Mouse (Mus musculus) gastrocnemius, adult 2 months (tissue): ENCODE results near the gene Slfn3. TPM values are rescaled to one million over a fixed set of nuclear protein-coding genes. Genes with fewer than 3 reads are reported as not detected.
"Not testable (repeated sequence)": the region's sequence is repeated elsewhere in the genome, so short reads cannot be mapped to it uniquely, and the experiment has no call there.

ENCODE experiments used
- DNase-seq: peaks from one replicate; pipeline ENCODE4 v3.0.0; 2022
- H3K27ac ChIP-seq: fragments of 200-600 bp; 2 replicates; pipeline ENCODE4 v1.8.1; 2022; ENCODE audit warnings: mild to moderate bottlenecking
- H3K4me3 ChIP-seq: fragments of 200-600 bp; 2 replicates; pipeline ENCODE4 v1.8.1; 2022; ENCODE audit warnings: mild to moderate bottlenecking, moderate library complexity
- CTCF ChIP-seq: fragments of 200-600 bp; IDR thresholded peaks from 2 replicates; pipeline ENCODE4 v1.8.1; 2022; ENCODE audit warnings: antibody characterized with exemption, mild to moderate bottlenecking, moderate library complexity
- intact Hi-C: fragments of 180-260 bp; cut with DNase I; formaldehyde crosslinking; loops from one replicate; pipeline ENCODE4 v1.15.1; 2025
- total RNA-seq, 2 experiments: library from RNA; stranded (reverse); gene quantifications; 2 replicates each; pipeline ENCODE4 v1.2.3; 2021

The Slfn3 gene
- total RNA-seq, 2 experiments from 2014 or later: 0.99 to 1.1 TPM

GRCm38 (mm10) chr11:83227926-83228723 is 37.0 kb downstream of the Slfn3 start:
- Histone ChIP-seq H3K4me3 (no peak overlapping the region), H3K27ac (no peak overlapping the region)
- TF ChIP-seq CTCF: no peak
- DNase-seq: no peak
- intact Hi-C loops: no loop called here

- DNase-seq: no peak
- Histone ChIP-seq H3K4me3 (no peak overlapping the region), H3K27ac (no peak overlapping the region)
- TF ChIP-seq CTCF: peak; percentile 49
- intact Hi-C loops: no loop called here
Observed at GRCm38 (mm10) chr11:83230966-83231365, 39.8 kb downstream of the Slfn3 start.

- H3K4me3 ChIP-seq, DNase-seq, H3K27ac ChIP-seq, intact Hi-C loops: not testable (repeated sequence)
Observed at GRCm38 (mm10) chr11:83233621-83234020, 42.5 kb downstream of the Slfn3 start.

- H3K27ac ChIP-seq, DNase-seq, H3K4me3 ChIP-seq, intact Hi-C loops: not testable (repeated sequence)
Observed at GRCm38 (mm10) chr11:83237390-83237789, 46.3 kb downstream of the Slfn3 start.

- Histone ChIP-seq H3K4me3 (no peak overlapping the region), H3K27ac (no peak overlapping the region)
- no peak for DNase-seq
- intact Hi-C loops: no loop called here
- TF ChIP-seq CTCF: no peak
Observed at GRCm38 (mm10) chr11:83238389-83238788, 47.3 kb downstream of the Slfn3 start.

- intact Hi-C loops: no loop called here
- Histone ChIP-seq H3K4me3 (no peak overlapping the region), H3K27ac (no peak overlapping the region)
- TF ChIP-seq CTCF: no peak
- no peak for DNase-seq
Observed at GRCm38 (mm10) chr11:83239811-83240210, 48.7 kb downstream of the Slfn3 start.

- DNase-seq, intact Hi-C loops, H3K27ac ChIP-seq, H3K4me3 ChIP-seq: not testable (repeated sequence)
Observed at GRCm38 (mm10) chr11:83257211-83257610, 66.1 kb downstream of the Slfn3 start.

GRCm38 (mm10) chr11:83262673-83263072 is 71.5 kb downstream of the Slfn3 start:
- no peak overlapping the region for H3K4me3 ChIP-seq
- DNase-seq: no peak
- H3K27ac ChIP-seq: no peak overlapping the region
- no peak for TF ChIP-seq CTCF
- intact Hi-C loops: no loop called here

GRCm38 (mm10) chr11:83263146-83263545 is 72.0 kb downstream of the Slfn3 start:
- H3K4me3 ChIP-seq: no peak overlapping the region
- intact Hi-C loops: no loop called here
- TF ChIP-seq CTCF: peak; percentile 49
- no peak overlapping the region for H3K27ac ChIP-seq
- no peak for DNase-seq

Other genes with a start within 250 kb of the Slfn3 start
- 10 to 100 TPM; 12.2 to 24.1 TPM for gene Slfn5, start 240.0 kb upstream of the Slfn3 start, total RNA-seq
- gene Slfn9, start 199.5 kb upstream of the Slfn3 start, total RNA-seq: under 1 TPM; 0.13 to 0.28 TPM
- under 1 TPM; 0.08 to 0.13 TPM for gene Slfn8, start 170.5 kb upstream of the Slfn3 start, total RNA-seq
- 1 to 10 TPM in 1 of 2 experiments, under 1 TPM in 1; 0.48 to 1.1 TPM for gene Slfn2, start 126.2 kb upstream of the Slfn3 start, total RNA-seq
- not detected for gene Slfn1, start 74.5 kb upstream of the Slfn3 start, total RNA-seq
- under 1 TPM; 0.05 to 0.06 TPM for gene Slfn4, start 16.1 kb upstream of the Slfn3 start, total RNA-seq
- not detected for gene Slfn14, start 95.4 kb downstream of the Slfn3 start, total RNA-seq
- 10 to 100 TPM; 28.8 to 36.0 TPM for gene Ap2b1, start 107.7 kb downstream of the Slfn3 start, total RNA-seq
- 10 to 100 TPM; 10.7 to 15.1 TPM for gene Pex12, start 111.3 kb downstream of the Slfn3 start, total RNA-seq
- gene Rasl10b, start 217.8 kb downstream of the Slfn3 start, total RNA-seq: under 1 TPM; 0.36 to 0.50 TPM
- not detected for gene Gas2l2, start 238.1 kb downstream of the Slfn3 start, total RNA-seq
- gene 1700020L24Rik, start 246.3 kb downstream of the Slfn3 start, total RNA-seq: not detected